Mouse (Mus musculus) heart, embryonic 16.5 days (tissue): Measurements from ENCODE around the gene Zbtb25. TPM values are rescaled to one million over a fixed set of nuclear protein-coding genes. Genes with fewer than 3 reads are reported as not detected.

Source experiments
- ATAC-seq: fragments of 200-750 bp; cut with Nextera tagmentation; replicated peaks from 2 replicates; pipeline ENCODE4 v1.8.0; 2017; ENCODE audit warnings: moderate number of reproducible peaks; ENCODE audit not compliant: insufficient read depth, low FRiP score; ENCODE audit errors: extremely low read depth
- H3K27ac ChIP-seq: fragments of 300-500 bp; sonication (generic); 2 replicates; pipeline ENCODE4 v1.5.1; 2014; ENCODE audit warnings: mild to moderate bottlenecking, low read length, control low read depth, moderate library complexity
- H3K27me3 ChIP-seq: fragments of 300-500 bp; sonication (generic); 2 replicates; pipeline ENCODE4 v1.6.1; 2014; ENCODE audit warnings: low read length, mixed read lengths; ENCODE audit not compliant: control insufficient read depth, insufficient read depth
- H3K36me3 ChIP-seq: fragments of 300-500 bp; sonication (generic); 2 replicates; pipeline ENCODE4 v1.6.1; 2014; ENCODE audit not compliant: control insufficient read depth, insufficient read depth
- H3K4me1 ChIP-seq: fragments of 300-500 bp; sonication (generic); 2 replicates; pipeline ENCODE4 v1.6.1; 2014; ENCODE audit warnings: low read length, mixed read lengths; ENCODE audit not compliant: control insufficient read depth, insufficient read depth
- H3K4me2 ChIP-seq: fragments of 300-500 bp; sonication (generic); 2 replicates; pipeline ENCODE4 v1.6.1; 2014; ENCODE audit warnings: low read depth, mild to moderate bottlenecking, control low read depth, low read length
- H3K4me3 ChIP-seq: fragments of 300-500 bp; sonication (generic); 2 replicates; pipeline ENCODE4 v1.5.1; 2014; ENCODE audit warnings: mild to moderate bottlenecking, control low read depth, low read length
- H3K9ac ChIP-seq: fragments of 300-500 bp; sonication (generic); 2 replicates; pipeline ENCODE4 v1.6.1; 2014; ENCODE audit warnings: low read length, control low read depth
- H3K9me3 ChIP-seq: fragments of 300-500 bp; sonication (generic); replicated peaks from 2 replicates; pipeline ENCODE4 v1.6.1; 2016; ENCODE audit warnings: low read length; ENCODE audit not compliant: control insufficient read depth
- WGBS: fragments of 180-500 bp; shearing (Covaris S2); extraction: QIAGEN DNeasy Blood & Tissue Kit; methylation state at CpG from one replicate; pipeline ENCODE4 v1.1.7; 2014; 5-methylcytosine and 5-hydroxymethylcytosine counted together
- polyA plus RNA-seq: library from polyadenylated mRNA; unstranded; fragments of >200 nt; fragmentation: Nextera tagmentation; extraction: Ambion mirVana; gene quantifications from 2 replicates; pipeline ENCODE4 v1.2.1, GENCODE M21; 2015

The Zbtb25 gene
- polyA plus RNA-seq, 1 experiment from 2014 or later: 13.3 TPM

- H3K36me3 ChIP-seq: no peaks in the 10 kb centered on the region
- no peak overlapping the region for H3K9ac ChIP-seq
- ATAC-seq: no peak
- H3K4me1 ChIP-seq: peaks cover 33% of the 10 kb centered on the region
- H3K27me3 ChIP-seq: no peaks in the 10 kb centered on the region
- H3K27ac ChIP-seq: no peak overlapping the region; the same call in 1 of the 2 replicates
- WGBS: 84% methylated on average over 3 of the region's 3 CpGs
- H3K9me3 ChIP-seq: no peaks in the 10 kb centered on the region
- no peak overlapping the region for H3K4me2 ChIP-seq
- no peak overlapping the region for H3K4me3 ChIP-seq
Measured at GRCm38 (mm10) chr12:76366276-76366675, 3.1 kb downstream of the Zbtb25 start.

GRCm38 (mm10) chr12:76362303-76362676, 7.1 kb downstream of the Zbtb25 start:
- Histone ChIP-seq H3K36me3 (peaks cover 4% of the 10 kb centered on the region; the same call in 1 of the 2 replicates), H3K4me1 (peaks cover 18% of the 10 kb centered on the region), H3K4me2 (no peak overlapping the region), H3K27me3 (no peaks in the 10 kb centered on the region), H3K4me3 (no peak overlapping the region), H3K27ac (peak overlapping the region; percentile 15; the same call in 1 of the 2 replicates), H3K9ac (no peak overlapping the region), H3K9me3 (no peaks in the 10 kb centered on the region)
- no peak for ATAC-seq
- WGBS: 73% methylated on average over 9 of the region's 9 CpGs

- H3K27ac ChIP-seq: peak overlapping the region; percentile 15
- H3K9me3 ChIP-seq: no peaks in the 10 kb centered on the region
- WGBS: 46% methylated on average over 9 of the region's 9 CpGs
Measured at GRCm38 (mm10) chr12:76361405-76362302, 7.7 kb downstream of the Zbtb25 start.

GRCm38 (mm10) chr12:76360868-76361267, 8.5 kb downstream of the Zbtb25 start:
- Histone ChIP-seq H3K4me2 (no peak overlapping the region), H3K9me3 (no peaks in the 10 kb centered on the region), H3K9ac (no peak overlapping the region), H3K4me3 (no peak overlapping the region), H3K27me3 (no peaks in the 10 kb centered on the region), H3K4me1 (peaks cover 6% of the 10 kb centered on the region; the same call in 1 of the 2 replicates), H3K27ac (no peak overlapping the region), H3K36me3 (peaks cover 4% of the 10 kb centered on the region; the same call in 1 of the 2 replicates)
- ATAC-seq: no peak
- 90% methylated on average over 1 of the region's 1 CpGs for WGBS

More at GRCm38 (mm10) chr12:76361405-76362302, 7.7 kb downstream of the Zbtb25 start:
- Histone ChIP-seq H3K27me3 (no peaks in the 10 kb centered on the region), H3K4me2 (no peak overlapping the region), H3K9ac (no peak overlapping the region), H3K4me1 (peaks cover 12% of the 10 kb centered on the region), H3K4me3 (no peak overlapping the region), H3K36me3 (peaks cover 4% of the 10 kb centered on the region; the same call in 1 of the 2 replicates)
- ATAC-seq: no peak

- H3K4me2 ChIP-seq: no peak overlapping the region
- H3K9ac ChIP-seq: no peak overlapping the region
- WGBS: 69% methylated on average over 8 of the region's 8 CpGs
- no peaks in the 10 kb centered on the region for H3K27me3 ChIP-seq
- no peak overlapping the region for H3K4me3 ChIP-seq
- H3K27ac ChIP-seq: no peak overlapping the region
- peaks cover 13% of the 10 kb centered on the region for H3K36me3 ChIP-seq
- ATAC-seq: no peak
- no peaks in the 10 kb centered on the region for H3K4me1 ChIP-seq
- no peaks in the 10 kb centered on the region for H3K9me3 ChIP-seq
Measured at GRCm38 (mm10) chr12:76349680-76350220, 19.7 kb downstream of the Zbtb25 start.

GRCm38 (mm10) chr12:76345759-76346455, 23.5 kb downstream of the Zbtb25 start:
- 79% methylated on average over 6 of the region's 6 CpGs for WGBS
- H3K4me1 ChIP-seq: no peaks in the 10 kb centered on the region

GRCm38 (mm10) chr12:76341080-76341479, 28.3 kb downstream of the Zbtb25 start:
- no peak overlapping the region for H3K4me3 ChIP-seq
- no peaks in the 10 kb centered on the region for H3K9me3 ChIP-seq
- H3K27ac ChIP-seq: no peak overlapping the region
- 3% methylated on average over 4 of the region's 4 CpGs for WGBS
- peaks cover 3% of the 10 kb centered on the region; the same call in 1 of the 2 replicates for H3K36me3 ChIP-seq
- no peak for ATAC-seq
- H3K27me3 ChIP-seq: no peaks in the 10 kb centered on the region
- H3K9ac ChIP-seq: no peak overlapping the region
- H3K4me1 ChIP-seq: 0 out of 2 replicates have a peak, but pooled peaks cover 3% of the 10 kb centered on the region
- H3K4me2 ChIP-seq: no peak overlapping the region

More at GRCm38 (mm10) chr12:76345759-76346455, 23.5 kb downstream of the Zbtb25 start:
- Histone ChIP-seq H3K27ac (no peak overlapping the region), H3K27me3 (no peaks in the 10 kb centered on the region), H3K9ac (no peak overlapping the region), H3K9me3 (no peaks in the 10 kb centered on the region), H3K4me3 (no peak overlapping the region), H3K4me2 (no peak overlapping the region), H3K36me3 (peaks cover 8% of the 10 kb centered on the region)
- ATAC-seq: 0 out of 2 replicates have a peak, but pooled peaks have one; percentile 37

- H3K9ac ChIP-seq: no peak overlapping the region
- no peak for ATAC-seq
- no peak overlapping the region for H3K4me3 ChIP-seq
- H3K27ac ChIP-seq: no peak overlapping the region
- H3K4me1 ChIP-seq: 0 out of 2 replicates have a peak, but pooled peaks cover 3% of the 10 kb centered on the region
- H3K27me3 ChIP-seq: no peaks in the 10 kb centered on the region
- H3K9me3 ChIP-seq: no peaks in the 10 kb centered on the region
- no peak overlapping the region for H3K4me2 ChIP-seq
- H3K36me3 ChIP-seq: no peaks in the 10 kb centered on the region
- 55% methylated on average over 17 of the region's 17 CpGs for WGBS
Measured at GRCm38 (mm10) chr12:76336111-76336965, 33.1 kb downstream of the Zbtb25 start.
